Mouse (Mus musculus) cerebellum, adult 2 months (tissue): Measurements from ENCODE around the gene Cd79b.

ENCODE experiments used
- CTCF ChIP-seq: fragments of 200-500 bp; IDR thresholded peaks from 2 replicates; pipeline ENCODE4 v1.5.1; 2011; ENCODE audit warnings: low read depth, mild to moderate bottlenecking, control low read depth, low read length, moderate library complexity, borderline replicate concordance; ENCODE audit not compliant: insufficient read depth
- POLR2A ChIP-seq: fragments of 200-500 bp; IDR thresholded peaks from 2 replicates; pipeline ENCODE4 v1.6.1; 2011; ENCODE audit warnings: low read length, control low read depth, borderline replicate concordance; ENCODE audit not compliant: insufficient read depth

DNA sequence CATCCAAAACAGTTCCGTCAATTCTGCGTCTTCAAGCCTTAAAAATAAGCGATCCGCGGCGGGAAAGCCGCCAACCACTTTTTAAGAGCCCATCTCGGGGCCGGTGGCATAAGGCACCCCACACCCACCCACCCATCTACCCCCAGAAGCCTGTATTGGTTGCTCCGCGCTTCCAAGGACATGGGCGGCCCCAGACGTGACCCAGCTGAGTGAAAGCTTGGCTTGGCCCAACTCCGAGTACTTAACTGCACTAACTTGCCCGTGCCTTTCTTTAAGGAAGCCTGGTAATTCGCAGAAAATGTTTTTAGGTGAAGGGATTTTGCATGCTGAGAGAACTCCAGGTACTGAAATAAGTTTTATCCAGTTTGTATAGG, 41.3 kb downstream of the Cd79b start:
- TF ChIP-seq CTCF (no peak), POLR2A (no peak)
